Mouse (Mus musculus) granulocyte monocyte progenitor cell, adult 5-6 weeks (primary cell): ENCODE measurements around the gene Zbtb16. TPM values are rescaled to one million over a fixed set of nuclear protein-coding genes. Genes with fewer than 3 reads are reported as not detected.

Experiments
- ATAC-seq: replicated peaks from 2 replicates; pipeline ENCODE4 v1.8.0; 2016; ENCODE audit warnings: mild to moderate bottlenecking, moderate TSS enrichment, inconsistent platforms; ENCODE audit not compliant: poor library complexity, severe bottlenecking
- total RNA-seq, 2 experiments: library from RNA; stranded (forward) in 1 of 2; stranded (reverse) in 1 of 2; fragments of 200-712, 200-1000 nt in 1 of 2; fragments of >200 nt in 1 of 2; fragmentation: Nextera tagmentation in 1 of 2; gene quantifications; 2 replicates each; pipeline ENCODE4 v1.2.3; 2014 to 2017

The Zbtb16 gene
- 6.3 and 10.0 TPM in 2 replicates for total RNA-seq (2014; fragmentation: Nextera tagmentation)
- total RNA-seq (2017): 7.0 and 10.1 TPM in 2 replicates

DNA sequence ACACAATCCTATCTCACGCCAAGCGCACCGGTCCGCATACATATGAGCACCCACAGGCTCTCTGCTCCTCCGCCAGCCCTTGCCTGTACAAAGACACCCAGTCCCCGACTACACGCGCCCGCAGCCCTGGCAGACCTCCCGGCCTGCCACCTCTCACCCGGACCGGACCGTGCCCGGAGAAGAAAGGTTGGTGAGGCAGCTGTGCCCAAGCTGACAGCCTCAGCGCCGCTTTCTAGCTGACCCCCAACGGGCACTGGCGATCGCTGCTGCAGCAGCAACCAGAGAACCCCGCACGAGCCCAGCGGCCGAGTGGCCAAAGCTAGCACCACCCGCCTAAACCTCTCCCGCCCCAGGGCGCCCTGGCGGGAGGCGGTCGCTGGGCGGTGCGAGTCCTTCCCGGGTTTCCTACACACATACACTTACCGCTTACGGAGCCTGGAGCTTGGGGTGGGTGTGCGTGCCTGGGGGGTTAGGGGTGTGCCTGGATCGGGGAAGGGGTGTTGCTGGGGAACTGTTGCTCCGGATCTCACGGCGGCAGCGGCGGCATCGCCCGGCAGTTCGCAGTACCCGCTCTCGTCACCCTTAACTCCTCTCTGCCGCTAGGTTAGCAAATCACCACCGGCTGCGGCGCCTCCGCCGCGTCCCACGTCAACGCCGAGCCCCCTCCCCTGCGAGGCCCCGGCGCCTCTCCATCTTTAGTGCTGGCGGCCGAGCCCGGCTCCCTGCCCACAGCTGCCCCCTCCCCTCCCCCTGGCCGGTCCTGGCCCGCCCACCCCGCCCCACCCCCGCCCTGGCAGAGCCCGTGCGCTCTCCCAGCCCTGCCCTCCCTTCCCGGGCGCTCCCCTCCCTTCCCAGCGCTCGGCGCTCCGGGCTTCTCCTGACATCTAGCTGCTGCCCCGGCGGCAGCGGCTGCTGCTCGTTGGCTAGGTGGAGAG, at the start of gene Zbtb16:
Gene Zbtb16 (minus strand): TSS at position 592 of the 935 bp plus-strand sequence.
- ATAC-seq: peak; percentile 73

GRCm38 (mm10) chr9:48872896-48873295, 36.9 kb upstream of the Zbtb16 start:
- ATAC-seq: no peak

DNA sequence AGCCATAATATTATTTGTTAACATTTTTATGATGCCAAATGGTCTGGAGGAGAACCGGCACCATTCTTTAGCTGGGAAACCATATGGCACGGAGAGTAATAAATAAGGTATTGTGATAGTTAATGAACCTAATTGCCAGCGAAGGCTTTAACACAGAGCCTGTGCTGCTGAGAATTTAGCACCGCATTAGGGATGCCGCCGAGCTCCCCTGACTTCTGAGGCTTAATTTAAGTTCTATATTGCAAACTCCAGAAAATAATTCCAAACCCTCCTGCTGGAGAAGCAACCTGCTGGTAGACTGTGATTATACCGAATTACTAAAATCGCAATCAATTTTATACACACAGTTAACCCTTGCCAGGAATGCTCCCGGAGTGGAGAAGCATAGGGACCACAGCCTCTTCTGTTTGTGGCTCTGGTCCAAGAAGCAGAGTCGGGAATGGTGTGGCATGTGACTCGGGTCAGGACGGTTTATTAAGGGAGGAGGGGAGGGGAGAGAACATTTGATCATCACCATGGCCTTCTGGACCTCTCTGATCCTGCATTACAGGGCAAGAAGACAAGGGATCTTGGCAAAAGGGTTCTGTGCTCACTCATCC, 30.6 kb upstream of the Zbtb16 start:
- ATAC-seq: no peak

DNA sequence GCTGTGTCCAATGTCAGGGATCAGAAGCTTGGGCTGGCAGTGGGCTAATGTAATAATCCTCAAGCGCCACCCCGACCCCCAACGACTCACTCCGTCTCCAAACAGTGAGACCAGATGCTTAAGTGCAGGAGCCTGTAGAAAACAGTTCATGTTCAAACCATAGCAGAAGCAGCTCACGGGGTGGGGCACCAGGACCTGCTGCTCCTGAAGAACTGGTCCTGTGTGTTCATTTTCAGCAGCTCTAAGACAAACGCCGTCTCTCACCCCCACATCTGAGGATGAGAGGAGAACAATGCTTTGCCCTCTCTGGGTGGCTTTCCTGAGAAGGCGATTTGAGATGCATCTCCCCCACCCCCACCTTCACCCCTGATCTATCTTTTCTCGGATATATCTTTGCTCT, 29.2 kb upstream of the Zbtb16 start:
- no peak for ATAC-seq

GRCm38 (mm10) chr9:48861481-48861880, 25.5 kb upstream of the Zbtb16 start:
- ATAC-seq: no peak

GRCm38 (mm10) chr9:48860526-48860845, 24.5 kb upstream of the Zbtb16 start:
- peak; percentile 92 for ATAC-seq

DNA sequence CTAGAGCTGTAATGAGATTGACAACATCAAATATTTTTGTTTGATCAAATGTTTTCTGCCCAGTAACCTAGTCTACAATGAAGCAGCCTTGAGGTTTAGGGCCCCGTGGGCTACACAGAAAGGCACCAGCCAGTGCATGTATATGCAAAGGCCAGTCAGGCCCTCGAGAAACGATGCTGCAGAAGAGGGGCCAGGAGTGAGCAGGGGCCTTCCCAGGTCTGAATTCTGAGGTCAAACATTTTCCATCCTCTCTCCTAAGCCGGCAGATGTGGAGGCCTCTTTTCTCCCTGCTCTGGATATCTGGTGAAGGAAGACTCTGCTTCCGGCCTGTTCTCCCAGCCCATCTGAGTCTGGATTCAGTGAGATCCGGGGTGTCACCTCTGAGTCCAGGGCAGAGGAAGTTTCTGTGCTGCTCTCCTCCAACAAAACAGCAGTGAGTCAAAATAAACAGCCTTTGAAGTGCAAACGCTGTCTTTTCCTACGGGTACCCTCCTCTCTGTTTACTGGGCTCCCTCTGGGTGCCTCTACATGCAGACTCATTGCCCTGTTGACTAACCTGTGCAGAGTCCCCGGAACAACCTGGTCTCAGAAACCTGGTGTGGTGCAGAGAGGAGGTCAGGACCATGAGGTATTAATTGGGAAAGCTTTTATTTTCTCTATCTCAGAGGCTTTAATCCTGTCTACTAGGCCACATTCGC, 24.0 kb upstream of the Zbtb16 start:
- no peak for ATAC-seq

DNA sequence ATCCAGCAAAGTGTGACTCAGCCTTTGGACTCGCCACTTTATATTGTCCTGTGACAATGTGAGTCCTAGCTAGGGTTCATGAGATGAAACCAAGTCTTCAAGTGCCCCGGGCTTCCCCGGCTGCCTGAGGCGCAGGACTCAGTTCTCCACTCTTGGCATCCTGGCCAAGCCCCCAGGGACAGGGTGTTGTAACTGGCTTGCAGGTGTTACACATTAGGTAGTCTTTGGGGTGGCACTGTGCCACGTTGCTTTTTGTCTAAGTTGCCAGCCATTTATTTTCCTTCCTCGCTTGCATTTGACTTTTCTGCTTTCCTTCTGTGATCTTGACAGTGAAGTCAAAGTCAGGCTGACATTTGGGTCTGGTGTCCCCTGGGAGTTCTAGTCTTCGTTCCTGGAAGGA, 21.9 kb upstream of the Zbtb16 start:
- no peak for ATAC-seq

DNA sequence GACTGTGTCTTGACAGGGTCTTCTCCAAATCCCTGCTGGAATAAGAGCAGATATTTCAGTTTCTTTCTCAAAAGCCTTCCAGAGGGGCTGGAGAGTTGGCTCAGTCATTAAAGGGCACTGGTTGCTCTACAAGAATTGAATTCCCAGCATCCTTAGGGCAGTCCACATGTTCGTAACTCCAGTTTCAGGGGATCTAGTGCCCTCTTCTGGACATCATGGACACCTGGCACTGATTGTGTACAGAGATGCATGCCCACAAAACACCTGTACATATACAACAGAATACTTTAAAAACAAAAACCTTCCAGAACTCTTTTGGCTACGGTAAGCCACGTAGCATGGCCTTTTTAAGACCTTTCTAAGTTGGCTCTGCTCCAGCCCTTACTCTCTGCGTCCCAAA, 20.2 kb upstream of the Zbtb16 start:
- ATAC-seq: no peak

DNA sequence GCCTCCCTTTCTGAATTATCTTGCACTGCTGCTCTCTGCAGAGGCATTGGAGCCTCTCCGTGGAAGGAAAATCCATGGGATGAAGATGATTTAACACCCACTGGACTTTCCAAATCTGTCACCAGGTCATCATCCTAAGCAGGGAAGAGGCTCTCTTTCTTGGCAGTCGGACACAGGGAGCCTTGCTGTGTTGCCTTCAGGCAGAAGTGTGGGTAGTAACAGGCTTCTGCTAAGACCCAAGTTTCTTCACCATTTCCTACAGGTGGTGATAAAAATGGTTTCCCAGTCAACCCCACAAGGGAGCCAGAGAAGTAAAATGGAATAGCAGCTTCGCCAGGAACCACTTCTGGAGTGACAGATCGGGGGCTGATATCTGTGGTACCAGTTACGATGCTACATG, 13.5 kb upstream of the Zbtb16 start:
- no peak for ATAC-seq

DNA sequence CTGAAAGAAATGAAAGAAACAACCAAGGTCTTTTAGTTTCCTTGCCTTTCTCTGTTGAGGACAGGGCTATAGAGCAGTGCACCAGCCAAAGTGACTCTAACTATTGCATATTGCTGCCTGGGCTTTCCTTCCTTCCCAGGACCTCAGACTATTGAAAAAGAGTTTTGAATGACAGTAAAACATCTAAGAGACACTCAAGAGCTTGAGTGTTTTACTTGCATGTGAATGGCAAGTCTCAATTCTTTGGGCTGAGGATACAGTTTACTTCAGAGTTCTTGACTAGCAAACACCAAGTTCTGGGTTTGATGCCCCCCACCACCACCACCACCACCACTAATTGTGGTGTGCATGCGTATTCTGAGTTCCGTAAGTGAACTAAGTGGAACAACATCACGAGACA, 3.5 kb upstream of the Zbtb16 start:
- no peak for ATAC-seq

- no peak for ATAC-seq
Measured at GRCm38 (mm10) chr9:48838346-48838745, 2.3 kb upstream of the Zbtb16 start.

GRCm38 (mm10) chr9:48837181-48837580, 1.2 kb upstream of the Zbtb16 start:
- ATAC-seq: peak; percentile 36

- no peak for ATAC-seq
Measured at GRCm38 (mm10) chr9:48836566-48836930, 526 bp upstream of the Zbtb16 start.

DNA sequence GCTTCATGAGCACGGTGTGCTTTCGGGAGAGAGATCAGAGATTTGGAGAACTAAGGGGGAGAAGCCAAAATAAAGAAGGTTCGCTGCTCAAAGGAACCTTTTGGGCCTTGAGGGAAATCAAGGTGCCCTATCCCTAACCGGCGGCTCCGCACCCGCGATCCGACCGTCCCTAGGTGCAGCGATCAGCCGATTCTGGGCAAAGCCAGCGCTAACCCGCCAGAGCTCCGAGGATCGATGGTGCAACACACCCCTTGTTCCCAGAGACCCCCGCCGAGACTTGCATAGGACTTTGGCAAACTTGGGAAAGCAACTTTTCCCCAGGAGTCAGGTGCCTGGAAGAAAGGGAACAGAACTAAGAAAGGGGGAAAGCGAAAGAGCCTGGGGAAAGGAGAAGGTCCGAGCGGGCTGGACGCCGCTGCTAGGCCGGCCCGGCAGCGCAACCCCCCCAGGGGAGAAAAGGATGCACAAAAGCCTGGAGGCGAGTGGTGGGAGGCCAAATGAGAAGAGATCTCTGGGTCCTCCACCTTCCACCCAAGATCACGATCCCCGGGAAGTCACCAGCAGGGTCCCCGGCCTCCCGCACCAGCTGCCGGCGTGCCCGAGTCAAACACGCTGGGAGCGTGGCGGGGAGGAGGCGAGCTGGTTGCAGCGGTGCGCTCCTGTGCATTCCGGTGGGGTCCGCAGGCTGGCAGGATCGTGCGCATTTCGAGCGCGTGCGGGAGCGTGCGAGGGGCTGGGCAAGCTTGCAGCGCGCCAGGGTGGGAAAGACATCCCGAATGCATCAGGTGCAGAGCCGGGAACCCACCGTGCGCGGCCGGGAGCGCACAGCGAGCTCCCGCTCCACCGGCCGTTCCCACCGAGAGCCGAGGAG, 1.2 kb downstream of the Zbtb16 start:
- no peak; the same call in 1 of the 2 replicates for ATAC-seq

- ATAC-seq: no peak
Measured at GRCm38 (mm10) chr9:48834006-48834405, 2.0 kb downstream of the Zbtb16 start.

DNA sequence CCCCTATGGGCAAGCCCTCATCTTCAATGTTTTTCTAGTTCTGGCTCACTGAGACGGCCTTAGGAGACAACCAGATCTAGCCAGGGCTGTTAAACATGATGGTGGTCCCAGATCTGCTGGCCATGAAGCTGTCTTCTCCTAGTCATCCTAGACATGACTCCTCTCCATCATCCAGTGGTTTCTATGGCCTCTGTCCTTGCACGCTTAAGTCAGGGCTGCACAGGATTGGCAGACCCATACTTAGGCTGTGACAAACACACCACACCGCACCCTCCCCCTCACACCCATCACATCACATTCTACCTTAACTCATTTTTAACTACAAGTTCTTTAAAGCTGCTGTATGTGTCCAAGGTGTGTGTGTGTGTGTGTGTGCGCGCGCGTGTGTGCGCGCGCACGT, 2.5 kb downstream of the Zbtb16 start:
- no peak for ATAC-seq

DNA sequence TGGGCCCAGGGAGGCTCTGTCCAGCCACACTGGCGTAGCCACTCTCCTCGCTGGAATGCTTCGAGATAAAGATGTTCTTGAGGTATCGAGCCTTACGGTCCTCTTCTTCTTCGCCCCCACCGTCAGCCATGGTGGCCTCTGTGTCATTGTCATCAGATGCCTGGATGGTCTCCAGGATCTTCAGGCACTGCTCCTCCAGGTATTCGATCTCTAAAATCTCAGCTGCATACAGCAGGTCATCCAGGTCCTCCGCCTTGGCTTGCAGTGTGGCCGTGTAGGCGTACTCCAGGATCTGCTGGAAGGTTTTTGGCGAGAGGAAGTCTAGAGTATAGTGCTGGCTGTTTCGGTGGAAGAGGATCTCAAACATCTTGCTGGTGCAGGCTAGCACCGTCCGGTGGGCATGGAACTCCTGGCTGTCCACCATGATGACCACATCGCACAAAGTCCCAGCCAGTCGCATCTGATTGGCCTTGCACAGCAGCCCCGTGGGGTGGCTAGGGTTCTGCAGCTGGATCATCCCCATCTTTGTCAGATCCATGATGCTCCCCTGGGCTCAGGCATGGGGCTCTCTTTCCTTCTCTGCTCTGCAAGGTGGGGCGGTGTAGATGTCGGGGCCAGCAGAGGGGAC, 3.4 kb downstream of the Zbtb16 start:
- no peak for ATAC-seq

DNA sequence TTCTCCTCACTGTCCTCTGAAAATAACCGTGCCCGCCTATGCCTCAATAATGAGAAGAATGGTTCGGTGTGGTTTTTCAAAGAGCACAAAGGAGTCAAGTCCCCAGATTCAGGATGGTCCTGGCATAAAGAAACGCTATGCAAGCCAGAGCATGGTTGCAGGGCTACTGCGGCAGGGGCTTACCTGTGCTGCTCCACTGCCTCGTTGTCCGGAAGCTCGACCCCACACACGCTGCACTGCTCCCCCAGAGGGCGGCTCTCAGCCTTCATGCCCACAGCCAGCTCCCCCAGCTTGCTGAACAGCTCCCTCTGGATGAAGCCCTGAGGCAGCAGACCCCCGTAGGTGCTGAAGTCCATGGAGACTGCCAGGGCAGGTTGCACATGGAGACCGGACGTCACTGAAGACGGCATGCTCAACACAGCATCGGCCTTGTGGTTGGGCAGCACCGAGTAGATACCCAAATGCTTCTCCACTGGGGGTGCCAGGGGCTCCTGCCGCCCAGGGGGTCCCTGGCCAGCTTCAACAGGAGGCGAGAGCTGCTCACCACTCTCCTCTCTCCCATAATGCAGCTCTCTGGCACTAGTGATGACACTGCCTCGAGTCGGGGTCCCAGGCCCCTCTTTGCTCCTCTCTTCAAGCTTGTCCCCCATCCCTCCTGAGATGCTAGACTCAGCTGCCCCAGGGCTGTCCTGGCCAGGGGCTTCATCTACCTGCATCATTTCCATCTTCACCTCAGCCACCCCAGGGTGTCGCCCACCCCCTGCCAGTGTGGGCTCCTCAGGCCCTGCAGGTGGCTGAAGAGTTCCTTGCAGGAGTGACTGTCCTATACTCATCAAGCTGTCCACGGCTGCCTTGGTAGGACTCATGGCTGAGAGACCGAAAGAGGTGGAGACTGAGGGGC, 4.2 kb downstream of the Zbtb16 start:
- ATAC-seq: no peak
